ENCODE assay signal across 8 mouse cellular contexts in genomic region chr7:108944002-108944401, GRCm38 (mm10). TPM values are rescaled to one million over a fixed set of nuclear protein-coding genes. Genes with fewer than 3 reads are reported as not detected.
DNase-seq lines count a peak whose midpoint lies in the region; ATAC-seq lines count a peak whose summit lies in the region.

No protein-coding gene starts in this region.

- DNase-seq in frontal cortex, postnatal 25 days (ENCODE audit: low spot score in 2 of 2), result no peak
- peak; percentile 71 for DNase-seq in CD4-positive, CD25-positive, alpha-beta regulatory T cell, adult 2 months (ENCODE audit: low read depth, low spot score)
- peak; percentile 46 to 57 for DNase-seq in kidney, postnatal 36 days
- DNase-seq in midbrain, embryonic 10.5 days (ENCODE audit: low spot score), result peak; percentile 42
- DNase-seq in thymus, postnatal 36 days, result peak; percentile 13 to 32

- no peak overlapping the region for H3K27ac ChIP-seq in forebrain, embryonic 16.5 days (ENCODE audit: low read length)
- no peak overlapping the region for H3K27ac ChIP-seq in midbrain, embryonic 10.5 days (replicated peaks)

- no peaks in the 10 kb centered on the region for H3K4me1 ChIP-seq in forebrain, embryonic 16.5 days (replicated peaks; ENCODE audit: control insufficient read depth, insufficient read depth, low read length)
- peaks cover 6% of the 10 kb centered on the region for H3K4me1 ChIP-seq in midbrain, embryonic 10.5 days

- H3K9me3 ChIP-seq in forebrain, embryonic 16.5 days (ENCODE audit: control insufficient read depth, low read length), result no peaks in the 10 kb centered on the region
- no peaks in the 10 kb centered on the region for H3K9me3 ChIP-seq in midbrain, embryonic 10.5 days (replicated peaks)

- peak; percentile 64 for ATAC-seq in frontal cortex, adult (ENCODE audit: low TSS enrichment)
- ATAC-seq in cerebellum, adult (ENCODE audit: insufficient number of reproducible peaks, low FRiP score, low TSS enrichment), result 0 out of 2 replicates have a peak, but pooled peaks have one; percentile 63
- peak; percentile 64 for ATAC-seq in forebrain, embryonic 16.5 days

- H3K4me3 ChIP-seq in forebrain, embryonic 16.5 days (replicated peaks; ENCODE audit: low read length), result no peak overlapping the region
- H3K4me3 ChIP-seq in midbrain, embryonic 10.5 days, result no peak overlapping the region

- peaks cover 31% of the 10 kb centered on the region for H3K36me3 ChIP-seq in forebrain, embryonic 16.5 days (ENCODE audit: control insufficient read depth, insufficient read depth)
- peaks cover 72% of the 10 kb centered on the region for H3K36me3 ChIP-seq in midbrain, embryonic 10.5 days

- no peak overlapping the region for H3K4me2 ChIP-seq in forebrain, embryonic 16.5 days (ENCODE audit: low read length)

- WGBS in forebrain, embryonic 16.5 days, result 2% methylated on average over 2 of the region's 2 CpGs
- 3% methylated on average over 2 of the region's 2 CpGs for WGBS in midbrain, embryonic 10.5 days

- H3K9ac ChIP-seq in forebrain, embryonic 16.5 days (replicated peaks; ENCODE audit: low read depth, low read length), result no peak overlapping the region

- no peaks in the 10 kb centered on the region for H3K27me3 ChIP-seq in forebrain, embryonic 16.5 days (replicated peaks; ENCODE audit: control insufficient read depth, insufficient read depth, low read length)
- H3K27me3 ChIP-seq in midbrain, embryonic 10.5 days (ENCODE audit: low read depth, poor library complexity, severe bottlenecking), result peaks cover 7% of the 10 kb centered on the region

RNA-seq across cellular contexts. Expression of gene Tub, which starts 6.1 kb away (rescaled TPM):
- polyA plus RNA-seq in forebrain, embryonic 16.5 days (2015; fragmentation: Nextera tagmentation; extraction: Ambion mirVana), result 49.4 and 57.8 TPM in 2 replicates
- 5.4 and 8.9 TPM in 2 replicates for polyA plus RNA-seq in midbrain, embryonic 10.5 days (2016; fragmentation: Nextera tagmentation; extraction: Ambion mirVana)

RNA-seq across cellular contexts. Expression of gene Eif3f, which starts 9.8 kb away (rescaled TPM):
- 80.5 and 85.1 TPM in 2 replicates for polyA plus RNA-seq in forebrain, embryonic 16.5 days (2015; fragmentation: Nextera tagmentation; extraction: Ambion mirVana)
- polyA plus RNA-seq in midbrain, embryonic 10.5 days (2016; fragmentation: Nextera tagmentation; extraction: Ambion mirVana), result 75.4 and 76.0 TPM in 2 replicates

RNA-seq across cellular contexts. Expression of gene Nlrp10, which starts 14.0 kb away (rescaled TPM):
- polyA plus RNA-seq in forebrain, embryonic 16.5 days (2015; fragmentation: Nextera tagmentation; extraction: Ambion mirVana), result not detected in 2 replicates
- not detected in 2 replicates for polyA plus RNA-seq in midbrain, embryonic 10.5 days (2016; fragmentation: Nextera tagmentation; extraction: Ambion mirVana)

RNA-seq across cellular contexts. Expression of gene Olfr519, which starts 49.8 kb away (rescaled TPM):
- not detected in 2 replicates for polyA plus RNA-seq in forebrain, embryonic 16.5 days (2015; fragmentation: Nextera tagmentation; extraction: Ambion mirVana)
- polyA plus RNA-seq in midbrain, embryonic 10.5 days (2016; fragmentation: Nextera tagmentation; extraction: Ambion mirVana), result not detected in 2 replicates

RNA-seq across cellular contexts. Expression of gene Olfr518, which starts 59.2 kb away (rescaled TPM):
- not detected in 2 replicates for polyA plus RNA-seq in forebrain, embryonic 16.5 days (2015; fragmentation: Nextera tagmentation; extraction: Ambion mirVana)
- polyA plus RNA-seq in midbrain, embryonic 10.5 days (2016; fragmentation: Nextera tagmentation; extraction: Ambion mirVana), result not detected in 2 replicates

Comparison
In these comparisons a context has a peak if more than half of its experiments do, and no peak if none do; other contexts are left out.
1. DNase-seq: peak in CD4-positive, CD25-positive, alpha-beta regulatory T cell, adult 2 months (single experiment), kidney, postnatal 36 days (2 of 2), midbrain, embryonic 10.5 days (single experiment) and thymus, postnatal 36 days (2 of 2); none in frontal cortex, postnatal 25 days (0 of 2).
2. Peak in every context shown above with its lines, with median percentiles within 50 percentile points of each other: ATAC-seq.